Mouse (Mus musculus) spleen, adult 2 months (tissue): ENCODE data around the gene Mcl1.
"Not testable (repeated sequence)": the region's sequence is repeated elsewhere in the genome, so short reads cannot be mapped to it uniquely, and the experiment has no call there.

ENCODE experiments used
- CTCF ChIP-seq: fragments of 200-500 bp; IDR thresholded peaks from 2 replicates; pipeline ENCODE4 v1.5.1; 2011; ENCODE audit warnings: mild to moderate bottlenecking, inconsistent platforms; ENCODE audit not compliant: insufficient read depth, insufficient read length, insufficient replicate concordance; ENCODE audit errors: extremely low read depth
- POLR2A ChIP-seq: fragments of 200-500 bp; IDR thresholded peaks from 2 replicates; pipeline ENCODE4 v1.6.1; 2011; ENCODE audit warnings: low read depth, low read length, inconsistent platforms

DNA sequence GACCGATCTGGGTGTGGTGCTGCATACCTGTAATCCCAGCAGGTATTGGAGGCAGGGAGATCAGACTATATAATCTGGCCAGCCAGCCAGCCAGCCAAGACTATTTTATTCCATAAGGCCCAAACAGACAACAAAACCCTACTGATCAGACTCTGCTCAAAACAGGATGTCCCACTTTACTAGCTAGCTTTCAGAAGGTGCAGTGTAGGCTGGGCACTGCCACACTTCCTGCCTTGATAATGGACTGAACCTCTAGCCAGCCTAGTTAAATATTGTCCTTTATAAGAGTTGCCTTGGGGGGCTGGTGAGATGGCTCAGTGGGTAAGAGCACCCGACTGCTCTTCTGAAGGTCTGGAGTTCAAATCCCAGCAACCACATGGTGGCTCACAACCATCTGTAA lies 32.0 kb downstream of the Mcl1 start:
- TF ChIP-seq POLR2A, CTCF: not testable (repeated sequence)
